Mouse (Mus musculus) heart, embryonic 13.5 days (tissue): ENCODE measurements around the gene D11Wsu47e. TPM values are rescaled to one million over a fixed set of nuclear protein-coding genes. Genes with fewer than 3 reads are reported as not detected.

ENCODE experiments used
- ATAC-seq: fragments of 200-750 bp; cut with Nextera tagmentation; 2 replicates; pipeline ENCODE4 v1.8.0; 2017; ENCODE audit warnings: moderate TSS enrichment; ENCODE audit not compliant: insufficient number of reproducible peaks, low FRiP score, low TSS enrichment; ENCODE audit errors: extremely low read depth
- H3K27ac ChIP-seq: fragments of 300-500 bp; sonication (generic); replicated peaks from 2 replicates; pipeline ENCODE4 v1.5.1; 2015; ENCODE audit warnings: moderate library complexity, mild to moderate bottlenecking, inconsistent platforms
- H3K27me3 ChIP-seq: fragments of 300-500 bp; sonication (generic); replicated peaks from 2 replicates; pipeline ENCODE4 v1.6.1; 2015; ENCODE audit warnings: mild to moderate bottlenecking, inconsistent platforms
- H3K36me3 ChIP-seq: fragments of 300-500 bp; sonication (generic); 2 replicates; pipeline ENCODE4 v1.6.1; 2015; ENCODE audit warnings: mild to moderate bottlenecking, inconsistent platforms
- H3K4me1 ChIP-seq: fragments of 300-500 bp; sonication (generic); 2 replicates; pipeline ENCODE4 v1.6.1; 2015; ENCODE audit warnings: inconsistent platforms
- H3K4me2 ChIP-seq: fragments of 300-500 bp; sonication (generic); 2 replicates; pipeline ENCODE4 v1.6.1; 2015; ENCODE audit warnings: inconsistent platforms, mild to moderate bottlenecking, moderate library complexity
- H3K4me3 ChIP-seq: fragments of 300-500 bp; sonication (generic); 2 replicates; pipeline ENCODE4 v1.5.1; 2015; ENCODE audit warnings: moderate library complexity, mild to moderate bottlenecking, inconsistent platforms
- H3K9ac ChIP-seq: fragments of 300-500 bp; sonication (generic); 2 replicates; pipeline ENCODE4 v1.6.1; 2015; ENCODE audit warnings: inconsistent platforms, mild to moderate bottlenecking, moderate library complexity
- H3K9me3 ChIP-seq: fragments of 300-500 bp; sonication (generic); 2 replicates; pipeline ENCODE4 v1.6.1; 2016; ENCODE audit warnings: inconsistent platforms
- WGBS: fragments of 180-500 bp; shearing (Covaris S2); methylation state at CpG from one replicate; pipeline ENCODE4 v1.1.7; 2015; ENCODE audit warnings: mixed read lengths; 5-methylcytosine and 5-hydroxymethylcytosine counted together
- polyA plus RNA-seq: library from polyadenylated mRNA; unstranded; fragments of >200 nt; fragmentation: Nextera tagmentation; extraction: Ambion mirVana; gene quantifications from 2 replicates; pipeline ENCODE4 v1.2.1, GENCODE M21; 2015

Gene D11Wsu47e
- polyA plus RNA-seq, 1 experiment from 2014 or later, result 15.1 TPM

GRCm38 (mm10) chr11:113667122-113667521, 17.1 kb upstream of the D11Wsu47e start:
- ATAC-seq, result no peak
- Histone ChIP-seq H3K36me3 (peaks cover 81% of the 10 kb centered on the region), H3K27me3 (no peaks in the 10 kb centered on the region), H3K4me2 (peak overlapping the region; percentile 19; the same call in 1 of the 2 replicates), H3K4me3 (no peak overlapping the region), H3K9ac (0 out of 2 replicates have a peak overlapping the region, but pooled peaks have one; percentile 19), H3K9me3 (no peaks in the 10 kb centered on the region), H3K4me1 (peaks cover 38% of the 10 kb centered on the region), H3K27ac (peak overlapping the region; percentile 24; the same call in 1 of the 2 replicates)
- 81% methylated on average over 2 of the region's 2 CpGs for WGBS

DNA sequence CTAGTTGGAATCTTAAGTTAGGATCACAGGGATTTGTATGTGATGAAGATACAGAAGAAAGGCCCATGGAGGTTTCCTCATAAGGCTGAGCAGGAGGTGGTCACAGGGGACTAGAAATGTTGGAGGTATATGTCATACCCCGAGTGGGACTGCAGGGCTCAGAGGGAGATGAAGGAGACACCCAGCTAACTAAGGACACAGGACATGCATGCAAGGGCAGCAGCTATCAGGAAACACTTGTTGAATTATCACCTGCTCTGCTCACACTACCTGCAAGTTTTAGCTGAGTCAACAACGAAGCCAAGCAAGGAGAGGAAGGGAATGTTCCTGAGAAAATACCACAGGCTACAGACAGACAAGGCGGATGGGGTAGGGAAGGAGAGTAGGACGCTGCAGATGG, 16.5 kb upstream of the D11Wsu47e start:
- Histone ChIP-seq H3K9me3 (no peaks in the 10 kb centered on the region), H3K27me3 (no peaks in the 10 kb centered on the region), H3K36me3 (peaks cover 81% of the 10 kb centered on the region), H3K4me3 (no peak overlapping the region), H3K4me1 (peaks cover 38% of the 10 kb centered on the region), H3K9ac (peak overlapping the region; percentile 20; the same call in 1 of the 2 replicates), H3K27ac (0 out of 2 replicates have a peak overlapping the region, but pooled peaks have one; percentile 24), H3K4me2 (no peak overlapping the region)
- 63% methylated on average over 4 of the region's 4 CpGs for whole genome bisulfite sequencing
- ATAC-seq, result no peak

DNA sequence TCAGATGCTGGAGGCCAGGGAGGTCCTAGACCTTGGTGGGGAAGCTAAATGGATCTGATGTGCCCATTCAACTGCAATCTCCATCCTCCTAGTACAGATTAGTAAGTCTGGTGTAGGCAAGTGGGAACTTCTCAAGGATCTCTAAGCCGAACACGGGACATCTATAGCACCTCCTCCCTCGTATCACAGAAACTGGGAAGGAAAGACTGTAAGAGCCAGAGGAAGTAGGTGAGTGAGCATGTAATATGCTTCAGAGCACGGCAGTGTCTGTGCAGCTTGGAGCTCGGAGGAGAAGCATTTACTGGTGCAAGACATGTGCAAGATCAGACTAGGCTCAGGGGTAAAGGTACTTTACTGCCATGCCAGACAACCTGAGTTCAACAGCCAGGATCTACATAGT, 15.4 kb upstream of the D11Wsu47e start:
- 0 out of 2 replicates have a peak overlapping the region, but pooled peaks have one; percentile 21 for H3K9ac ChIP-seq
- no peak overlapping the region for H3K4me2 ChIP-seq
- no peak overlapping the region for H3K27ac ChIP-seq
- H3K9me3 ChIP-seq, result no peaks in the 10 kb centered on the region
- H3K4me3 ChIP-seq, result no peak overlapping the region
- WGBS, result 79% methylated on average over 5 of the region's 5 CpGs
- H3K4me1 ChIP-seq, result peaks cover 46% of the 10 kb centered on the region
- H3K36me3 ChIP-seq, result peaks cover 81% of the 10 kb centered on the region
- no peaks in the 10 kb centered on the region for H3K27me3 ChIP-seq
- no peak for ATAC-seq

- 71% methylated on average over 4 of the region's 4 CpGs for WGBS
- H3K9me3 ChIP-seq, result no peaks in the 10 kb centered on the region
- no peaks in the 10 kb centered on the region for H3K27me3 ChIP-seq
- no peak overlapping the region for H3K4me3 ChIP-seq
- H3K27ac ChIP-seq, result no peak overlapping the region
- ATAC-seq, result no peak
- peaks cover 51% of the 10 kb centered on the region for H3K4me1 ChIP-seq
- peaks cover 81% of the 10 kb centered on the region for H3K36me3 ChIP-seq
- no peak overlapping the region; the same call in 1 of the 2 replicates for H3K9ac ChIP-seq
- no peak overlapping the region for H3K4me2 ChIP-seq
Measured at GRCm38 (mm10) chr11:113669711-113670110, 14.5 kb upstream of the D11Wsu47e start.

DNA sequence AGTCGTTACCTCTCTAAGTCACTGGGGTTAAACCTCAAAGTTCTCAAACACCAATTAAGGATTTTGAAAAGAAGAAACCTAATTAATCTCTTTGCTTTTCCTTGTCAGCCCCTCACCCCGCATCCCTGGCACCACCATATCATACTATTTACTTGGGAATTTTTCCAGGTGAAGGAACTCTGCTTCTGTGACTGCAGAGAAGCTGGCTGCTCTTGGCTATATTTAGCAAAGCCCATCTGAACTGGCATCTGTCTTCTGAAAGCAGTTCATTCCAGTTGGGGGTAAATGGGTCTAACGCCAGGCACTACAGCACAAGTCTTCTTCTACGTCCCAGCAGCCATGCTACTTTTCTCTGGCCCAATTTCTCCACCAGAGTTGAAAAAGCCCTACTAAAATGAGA, 10.6 kb upstream of the D11Wsu47e start:
- Histone ChIP-seq H3K36me3 (peaks cover 84% of the 10 kb centered on the region), H3K4me2 (peak overlapping the region; percentile 37), H3K27ac (peak overlapping the region; percentile 69)

DNA sequence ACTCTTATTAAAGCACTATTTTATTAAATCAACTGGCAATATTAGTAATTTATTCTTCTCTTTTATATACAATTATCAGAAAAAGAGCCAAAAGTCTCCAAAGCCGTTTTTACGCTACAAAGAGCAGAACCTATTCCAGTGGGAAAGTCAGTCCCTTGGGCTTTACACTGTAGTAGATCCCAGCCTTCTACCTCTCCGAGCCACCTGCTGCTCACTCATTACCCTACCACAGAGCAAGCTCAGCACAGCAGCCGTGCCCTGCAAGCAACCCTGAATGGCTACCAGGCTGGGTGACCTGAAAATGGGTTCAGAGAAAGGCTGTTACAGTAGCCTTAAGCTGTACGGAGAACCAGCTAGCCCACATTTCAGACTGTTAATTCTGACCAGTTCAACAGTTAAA, 9.6 kb upstream of the D11Wsu47e start:
- Histone ChIP-seq H3K27ac (no peak overlapping the region), H3K36me3 (peaks cover 74% of the 10 kb centered on the region), H3K9ac (0 out of 2 replicates have a peak overlapping the region, but pooled peaks have one; percentile 5), H3K4me2 (no peak overlapping the region), H3K4me3 (no peak overlapping the region), H3K9me3 (no peaks in the 10 kb centered on the region), H3K4me1 (peaks cover 37% of the 10 kb centered on the region), H3K27me3 (no peaks in the 10 kb centered on the region)
- WGBS, result 85% methylated on average over 5 of the region's 5 CpGs
- ATAC-seq, result no peak

More for the DNA sequence above, 10.6 kb upstream of the D11Wsu47e start:
- H3K27me3 ChIP-seq, result no peaks in the 10 kb centered on the region
- ATAC-seq, result no peak
- H3K9ac ChIP-seq, result peak overlapping the region; percentile 37; the same call in 1 of the 2 replicates
- H3K4me1 ChIP-seq, result peaks cover 39% of the 10 kb centered on the region
- 0 out of 2 replicates have a peak overlapping the region, but pooled peaks have one; percentile 3 for H3K4me3 ChIP-seq
- 58% methylated on average over 4 of the region's 4 CpGs for WGBS
- H3K9me3 ChIP-seq, result no peaks in the 10 kb centered on the region

DNA sequence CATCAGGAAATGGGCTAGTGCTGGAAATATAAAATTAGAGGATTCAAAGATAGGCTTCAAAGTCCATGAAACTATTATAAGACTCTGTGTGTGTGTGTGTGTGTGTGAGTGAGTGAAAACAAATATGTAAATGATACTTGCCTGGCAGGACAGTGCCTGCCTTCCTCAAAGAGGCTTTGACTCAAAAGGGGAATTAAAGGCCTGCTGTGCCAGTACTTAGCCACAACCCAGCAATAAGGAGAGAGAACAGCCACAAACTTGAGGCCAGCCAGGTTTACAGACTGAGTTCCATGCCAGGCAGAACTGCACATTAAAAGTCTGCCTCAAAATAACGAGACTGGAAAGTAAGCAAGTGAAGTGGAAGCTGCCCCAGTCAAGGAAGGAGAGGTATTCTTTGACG, 7.4 kb upstream of the D11Wsu47e start:
- H3K36me3 ChIP-seq, result peaks cover 54% of the 10 kb centered on the region
- WGBS, result 89% methylated on average over 2 of the region's 2 CpGs

DNA sequence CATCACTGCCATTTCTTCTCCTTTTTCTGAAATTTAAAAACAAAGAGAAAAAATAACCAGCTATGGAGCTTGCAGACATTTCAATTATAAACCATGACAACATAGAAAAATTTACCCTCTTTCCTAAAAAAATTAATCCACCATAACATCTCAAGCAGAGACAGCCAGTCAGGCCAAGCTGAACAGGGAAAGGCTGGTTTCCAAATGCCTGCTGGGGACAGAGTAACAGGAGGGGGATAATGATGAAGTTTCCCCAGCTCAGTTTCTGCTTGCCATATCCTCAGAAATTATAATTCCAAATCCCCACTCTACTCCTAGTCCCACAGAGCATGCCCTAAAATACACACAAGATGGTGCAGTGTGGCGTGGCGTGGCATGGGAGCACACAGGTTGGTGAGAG, 6.8 kb upstream of the D11Wsu47e start:
- Histone ChIP-seq H3K27me3 (no peaks in the 10 kb centered on the region), H3K9ac (peak overlapping the region; percentile 48; the same call in 1 of the 2 replicates), H3K4me2 (no peak overlapping the region), H3K36me3 (peaks cover 48% of the 10 kb centered on the region), H3K4me1 (peaks cover 57% of the 10 kb centered on the region), H3K9me3 (no peaks in the 10 kb centered on the region), H3K27ac (0 out of 2 replicates have a peak overlapping the region, but pooled peaks have one; percentile 79), H3K4me3 (no peak overlapping the region)
- 95% methylated on average over 2 of the region's 2 CpGs for WGBS
- ATAC-seq, result no peak

More for the DNA sequence above, 7.4 kb upstream of the D11Wsu47e start:
- Histone ChIP-seq H3K4me3 (no peak overlapping the region), H3K27ac (no peak overlapping the region), H3K4me2 (no peak overlapping the region), H3K9me3 (no peaks in the 10 kb centered on the region), H3K4me1 (peaks cover 51% of the 10 kb centered on the region), H3K27me3 (no peaks in the 10 kb centered on the region), H3K9ac (no peak overlapping the region)
- no peak for ATAC-seq

- Histone ChIP-seq H3K4me3 (peak overlapping the region; percentile 5; the same call in 1 of the 2 replicates), H3K27ac (peak overlapping the region; percentile 79), H3K4me1 (peaks cover 56% of the 10 kb centered on the region), H3K4me2 (peak overlapping the region; percentile 82), H3K9ac (peak overlapping the region; percentile 48), H3K36me3 (peaks cover 38% of the 10 kb centered on the region), H3K27me3 (no peaks in the 10 kb centered on the region), H3K9me3 (no peaks in the 10 kb centered on the region)
- WGBS, result 57% methylated on average over 8 of the region's 8 CpGs
- ATAC-seq, result no peak; the same call in 1 of the 2 replicates
Measured at GRCm38 (mm10) chr11:113678373-113678772, 5.8 kb upstream of the D11Wsu47e start.

DNA sequence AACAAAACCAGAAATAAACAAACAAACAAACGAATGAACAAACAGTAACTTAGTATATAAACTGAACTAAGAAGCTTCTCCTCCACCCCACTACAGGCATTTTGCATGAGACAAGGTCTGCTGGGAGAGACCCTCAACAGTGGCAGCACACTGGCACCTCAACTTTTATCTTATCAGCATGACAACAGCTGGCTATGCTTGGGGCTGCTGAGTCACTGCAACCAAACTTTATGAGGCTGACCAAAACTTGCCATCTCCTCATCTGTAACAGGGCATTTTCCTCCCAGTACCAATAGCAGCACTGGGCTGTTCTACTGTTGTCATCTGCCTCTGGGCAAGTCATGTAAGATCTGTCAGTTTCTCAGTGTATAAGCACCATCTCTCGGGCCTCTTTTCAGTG, 3.3 kb upstream of the D11Wsu47e start:
- Histone ChIP-seq H3K36me3 (peaks cover 13% of the 10 kb centered on the region), H3K4me3 (peak overlapping the region; percentile 95), H3K9me3 (no peaks in the 10 kb centered on the region), H3K4me1 (peaks cover 53% of the 10 kb centered on the region), H3K9ac (peak overlapping the region; percentile 34), H3K27ac (peak overlapping the region; percentile 99), H3K27me3 (no peaks in the 10 kb centered on the region), H3K4me2 (peak overlapping the region; percentile 82)
- peak; percentile 6; the same call in 1 of the 2 replicates for ATAC-seq
- 64% methylated on average over 2 of the region's 2 CpGs for WGBS

DNA sequence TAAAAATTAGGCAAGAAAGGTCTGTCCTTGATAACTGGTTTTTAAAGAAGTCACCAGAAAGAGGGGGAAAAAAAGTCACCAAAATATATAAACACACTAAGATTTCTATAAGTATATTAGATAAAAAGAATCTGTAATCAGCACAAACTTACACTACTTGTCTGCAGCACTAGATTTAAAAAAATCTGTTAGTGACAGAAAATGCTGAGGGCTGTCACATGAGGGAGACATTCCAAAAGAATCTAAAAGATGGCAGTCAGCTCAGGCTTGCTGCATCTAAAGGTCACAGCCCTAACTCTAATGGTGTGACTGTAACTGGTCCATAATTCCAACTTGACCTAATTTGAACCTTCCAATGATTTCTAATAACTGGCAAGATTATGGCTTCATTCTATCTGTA, 2.2 kb upstream of the D11Wsu47e start:
- Histone ChIP-seq H3K27ac (peak overlapping the region; percentile 99), H3K4me2 (peak overlapping the region; percentile 82), H3K9me3 (no peaks in the 10 kb centered on the region), H3K4me3 (peak overlapping the region; percentile 95), H3K9ac (peak overlapping the region; percentile 57), H3K4me1 (peaks cover 60% of the 10 kb centered on the region), H3K36me3 (peaks cover 2% of the 10 kb centered on the region), H3K27me3 (no peaks in the 10 kb centered on the region)
- no peak for ATAC-seq
